Mouse (Mus musculus): Measurements from ENCODE around the gene Dgkz. TPM values are rescaled to one million over a fixed set of nuclear protein-coding genes. Genes with fewer than 3 reads are reported as not detected.

The Dgkz gene
- total RNA-seq, 4 experiments from 2014 or later = 414 to 471 (median 424) TPM

Small RNA genes lying within 50 kb of the gene (microRNA-seq; reads per million reads assigned to microRNA genes)
- gene Mir6999 = 0.88 to 1.5 reads per million in 2 experiments

Other genes with a start within 250 kb of the Dgkz start
- gene Ambra1, start 245.7 kb downstream of the Dgkz start, total RNA-seq (2022) = 10 to 100 TPM; 54.8 to 55.6 (median 55.1) TPM
- gene Chrm4, start 48.6 kb downstream of the Dgkz start, total RNA-seq (2022) = 10 to 100 TPM; 57.9 to 66.5 (median 60.3) TPM
- 10 to 100 TPM; 17.9 to 21.1 (median 19.8) TPM for gene Mdk, start 43.6 kb downstream of the Dgkz start, total RNA-seq (2022)
- gene Gm9821, start 30.2 kb downstream of the Dgkz start, total RNA-seq (2022) = not detected
- 1 to 10 TPM; 1.3 to 2.2 (median 1.8) TPM for gene Creb3l1, start 48.6 kb upstream of the Dgkz start, total RNA-seq (2022)
- 100 to 1,000 TPM; 141 to 159 (median 147) TPM for gene Phf21a, start 117.3 kb upstream of the Dgkz start, total RNA-seq (2022)